Mouse (Mus musculus) kidney, adult 2 months (tissue): ENCODE results near the gene Bcl9. TPM values are rescaled to one million over a fixed set of nuclear protein-coding genes. Genes with fewer than 3 reads are reported as not detected.

Experiments
- DNase-seq: peaks from one replicate; pipeline ENCODE4 v3.0.0; 2021
- H3K27ac ChIP-seq: fragments of 200-500 bp; 2 replicates; pipeline ENCODE4 v1.5.1; 2012; ENCODE audit warnings: low read depth, low read length, control low read depth, inconsistent platforms; ENCODE audit not compliant: insufficient read depth
- H3K27me3 ChIP-seq: fragments of 200-500 bp; replicated peaks from 2 replicates; pipeline ENCODE4 v1.6.1; 2012; ENCODE audit warnings: mild to moderate bottlenecking, moderate library complexity, low read length, inconsistent platforms; ENCODE audit not compliant: control insufficient read depth, insufficient read depth
- H3K36me3 ChIP-seq: fragments of 200-500 bp; 2 replicates; pipeline ENCODE4 v1.6.1; 2012; ENCODE audit warnings: mild to moderate bottlenecking, moderate library complexity, low read length, inconsistent platforms; ENCODE audit not compliant: control insufficient read depth, insufficient read depth
- H3K4me1 ChIP-seq: fragments of 200-500 bp; 2 replicates; pipeline ENCODE4 v1.6.1; 2011; ENCODE audit warnings: low read length; ENCODE audit not compliant: control insufficient read depth, insufficient read depth
- H3K4me3 ChIP-seq: fragments of 200-500 bp; 2 replicates; pipeline ENCODE4 v1.5.1; 2011; ENCODE audit warnings: mild to moderate bottlenecking, low read depth, low read length, control low read depth; ENCODE audit not compliant: insufficient read depth
- CTCF ChIP-seq: fragments of 200-500 bp; conservative IDR thresholded peaks from 2 replicates; pipeline ENCODE4 v1.5.1; 2011; ENCODE audit warnings: low read depth, mild to moderate bottlenecking, control low read depth, low read length, moderate library complexity, mixed read lengths; ENCODE audit not compliant: insufficient read depth, insufficient read length
- POLR2A ChIP-seq: fragments of 200-500 bp; IDR thresholded peaks from one replicate; pipeline ENCODE4 v1.6.1; 2011; ENCODE audit warnings: low read depth, low read length, control low read depth
- WGBS: fragments of 180-500 bp; shearing (Covaris S2); methylation state at CpG from one replicate; pipeline ENCODE4 v1.1.7; 2018; 5-methylcytosine and 5-hydroxymethylcytosine counted together
- polyA plus RNA-seq: library from polyadenylated mRNA; depleted of rRNA; stranded (reverse); fragments of >200 nt; gene quantifications from 2 replicates; pipeline ENCODE4 v1.2.3, GENCODE M21; 2012; rRNA removed

The Bcl9 gene
- polyA plus RNA-seq: 7.6 and 9.0 TPM in 2 replicates

- no peaks in the 10 kb centered on the region for H3K36me3 ChIP-seq
- peak; percentile 93 for DNase-seq
- under 1% methylated on average over 21 of the region's 21 CpGs for WGBS
- H3K4me1 ChIP-seq: peaks cover 3% of the 10 kb centered on the region; the same call in 1 of the 2 replicates
- peak within 1 kb of the TSS; percentile 89 for H3K4me3 ChIP-seq
- TF ChIP-seq POLR2A: no peak
- no peak for TF ChIP-seq CTCF
- H3K27me3 ChIP-seq: no peaks in the 10 kb centered on the region
- H3K27ac ChIP-seq: peak within 1 kb of the TSS; percentile 69
These were observed at the start of gene Bcl9 for GRCm38 (mm10) chr3:97297553-97298432. TSS of gene Bcl9 (minus strand) at chr3:97297917.

DNA sequence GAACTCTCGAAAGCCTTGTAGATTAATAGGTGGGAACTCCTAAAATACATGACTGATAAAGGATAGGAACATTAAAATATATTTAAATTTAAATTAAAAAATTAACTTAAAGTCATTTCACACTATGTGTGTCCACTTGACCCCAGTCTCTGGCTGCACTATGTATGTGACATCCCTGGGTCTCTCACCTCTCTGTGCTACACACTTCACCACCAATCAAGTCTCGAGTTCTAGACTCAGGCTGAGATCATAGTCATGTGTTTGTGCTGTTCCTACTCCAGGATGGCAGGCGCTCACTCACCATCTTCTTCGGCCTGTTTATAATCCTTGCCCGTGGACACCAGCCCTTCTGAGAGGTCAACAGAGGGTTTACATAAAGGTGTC, 41.5 kb upstream of the Bcl9 start:
- 69% methylated on average over 5 of the region's 5 CpGs for WGBS
- no peak for TF ChIP-seq CTCF
- no peak for TF ChIP-seq POLR2A
- Histone ChIP-seq H3K27ac (no peak overlapping the region), H3K36me3 (no peaks in the 10 kb centered on the region), H3K4me1 (no peaks in the 10 kb centered on the region), H3K4me3 (no peak overlapping the region), H3K27me3 (no peaks in the 10 kb centered on the region)
- no peak for DNase-seq

DNA sequence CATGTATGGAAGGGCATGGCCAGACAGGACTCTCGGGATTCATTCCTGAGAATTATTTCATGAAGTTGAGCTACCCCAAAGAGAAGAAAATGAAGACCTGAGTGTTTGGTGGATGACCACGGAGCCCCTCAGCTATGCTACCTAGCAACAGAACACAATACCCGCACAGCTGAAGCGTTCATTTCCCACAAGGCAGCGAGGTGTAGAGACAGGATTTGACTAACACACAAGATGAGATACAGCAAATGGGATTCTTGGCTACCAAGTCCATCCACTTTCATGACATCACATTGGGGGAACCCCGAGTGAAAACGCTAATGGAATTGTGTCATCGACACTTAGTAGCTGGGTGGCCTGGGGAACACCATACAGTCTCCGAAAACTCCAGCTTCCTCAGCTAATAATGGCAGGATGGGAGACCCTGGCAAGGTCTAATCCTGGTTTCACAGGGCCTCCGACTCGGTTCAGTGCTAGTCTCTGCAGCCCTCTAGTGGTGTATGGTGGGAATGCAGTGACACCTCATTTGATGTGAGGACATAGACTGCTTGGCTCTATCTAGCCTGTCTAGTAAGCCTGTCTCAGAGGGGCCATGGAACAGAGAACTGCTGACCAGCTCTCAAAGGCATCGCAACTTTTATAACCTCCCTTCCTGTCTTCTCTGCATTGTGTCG, 40.9 kb upstream of the Bcl9 start:
- Histone ChIP-seq H3K36me3 (no peaks in the 10 kb centered on the region), H3K4me1 (no peaks in the 10 kb centered on the region), H3K27me3 (no peaks in the 10 kb centered on the region), H3K4me3 (no peak overlapping the region), H3K27ac (no peak overlapping the region)
- 21% methylated on average over 13 of the region's 13 CpGs for WGBS
- peak; percentile 90 for DNase-seq
- TF ChIP-seq POLR2A (no peak), CTCF (peak; percentile 99; the same call in 1 of the 2 replicates)

DNA sequence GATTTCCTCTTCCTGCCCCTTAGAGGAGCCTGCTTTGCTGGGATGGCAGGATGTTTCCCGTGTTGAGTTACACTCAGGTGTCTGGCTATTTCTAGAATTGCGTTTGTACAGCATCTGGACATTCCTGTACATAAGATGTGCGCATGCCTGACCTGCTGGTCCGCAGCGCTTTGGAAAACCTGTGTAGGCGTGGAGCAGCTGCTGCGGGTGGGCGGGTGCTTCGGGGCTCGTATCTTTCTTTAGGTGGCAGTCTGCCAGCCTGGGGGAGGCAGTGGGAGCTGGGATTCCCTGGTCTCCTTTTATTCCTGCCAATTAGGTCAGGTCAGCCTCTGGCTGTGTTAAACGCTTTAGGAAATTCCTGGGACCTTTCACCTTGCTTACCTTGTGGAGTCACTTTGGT, 39.6 kb upstream of the Bcl9 start:
- Histone ChIP-seq H3K27me3 (no peaks in the 10 kb centered on the region), H3K27ac (no peak overlapping the region), H3K4me3 (no peak overlapping the region), H3K4me1 (no peaks in the 10 kb centered on the region), H3K36me3 (no peaks in the 10 kb centered on the region)
- WGBS: 8% methylated on average over 11 of the region's 11 CpGs
- no peak for TF ChIP-seq POLR2A
- no peak for TF ChIP-seq CTCF
- DNase-seq: peak; percentile 19

DNA sequence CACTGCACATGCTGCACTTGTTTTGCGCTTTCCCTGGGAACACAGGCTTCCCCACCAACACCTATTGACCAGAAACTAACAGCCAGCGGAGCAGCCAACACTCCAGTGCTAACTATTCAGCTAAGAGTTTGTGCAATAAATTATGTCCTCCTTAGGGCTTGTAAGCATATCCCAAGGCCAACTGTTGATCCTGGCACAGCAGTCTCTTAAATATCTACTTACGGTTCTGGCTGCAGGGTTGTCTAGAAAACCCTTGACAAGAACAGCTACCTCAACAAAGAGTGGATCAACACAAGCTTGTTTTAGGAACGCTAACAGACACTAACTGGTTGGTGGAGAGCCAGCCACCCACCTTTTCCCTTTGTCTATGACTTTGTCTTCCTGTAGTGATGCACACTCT, 38.6 kb upstream of the Bcl9 start:
- no peaks in the 10 kb centered on the region for H3K36me3 ChIP-seq
- WGBS: 85% methylated on average over 4 of the region's 4 CpGs
- TF ChIP-seq CTCF (no peak), POLR2A (no peak)
- no peak overlapping the region for H3K4me3 ChIP-seq
- no peak for DNase-seq
- H3K27ac ChIP-seq: no peak overlapping the region
- H3K4me1 ChIP-seq: no peaks in the 10 kb centered on the region
- no peaks in the 10 kb centered on the region for H3K27me3 ChIP-seq

GRCm38 (mm10) chr3:97334618-97335017, 36.9 kb upstream of the Bcl9 start:
- TF ChIP-seq CTCF (no peak), POLR2A (no peak)
- WGBS: 68% methylated on average over 9 of the region's 9 CpGs

DNA sequence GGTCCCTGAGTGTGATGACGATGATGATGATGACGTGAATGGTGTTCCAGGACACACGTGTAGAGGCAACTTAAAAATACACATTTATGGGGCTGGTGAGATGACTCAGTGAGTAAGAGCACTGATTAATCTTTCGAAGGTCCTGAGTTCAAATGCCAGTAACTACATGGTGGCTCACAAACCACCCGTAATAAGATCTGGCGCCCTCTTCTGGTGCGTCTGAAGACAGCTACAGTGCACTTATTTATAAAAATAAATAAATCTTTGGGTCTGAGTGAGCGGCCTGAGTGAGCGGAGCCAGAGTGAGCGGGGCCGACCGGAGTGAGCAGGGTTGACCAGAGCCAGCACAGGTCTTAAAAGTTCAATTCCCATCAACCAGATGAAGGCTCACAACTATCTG, 34.5 kb upstream of the Bcl9 start:
- 81% methylated on average over 12 of the region's 12 CpGs for WGBS
- DNase-seq: peak; percentile 26
- TF ChIP-seq CTCF (peak; percentile 27; the same call in 1 of the 2 replicates), POLR2A (no peak)

More at GRCm38 (mm10) chr3:97334618-97335017, 36.9 kb upstream of the Bcl9 start:
- no peak overlapping the region for H3K27ac ChIP-seq
- H3K27me3 ChIP-seq: no peaks in the 10 kb centered on the region
- no peak for DNase-seq
- H3K4me1 ChIP-seq: no peaks in the 10 kb centered on the region
- no peaks in the 10 kb centered on the region for H3K36me3 ChIP-seq
- no peak overlapping the region for H3K4me3 ChIP-seq

More for the DNA sequence above, 34.5 kb upstream of the Bcl9 start:
- Histone ChIP-seq H3K36me3 (no peaks in the 10 kb centered on the region), H3K4me1 (no peaks in the 10 kb centered on the region), H3K27me3 (no peaks in the 10 kb centered on the region), H3K27ac (no peak overlapping the region), H3K4me3 (no peak overlapping the region)
